Mouse (Mus musculus) spleen, postnatal 4 days (tissue): ENCODE measurements around the gene Dhrs7.

Source experiments
- DNase-seq, 2 experiments: peaks; one replicate each; pipeline ENCODE4 v3.0.0; 2022; ENCODE audit warnings: low spot score in 2 of 2

Dhrs7 gene

DNA sequence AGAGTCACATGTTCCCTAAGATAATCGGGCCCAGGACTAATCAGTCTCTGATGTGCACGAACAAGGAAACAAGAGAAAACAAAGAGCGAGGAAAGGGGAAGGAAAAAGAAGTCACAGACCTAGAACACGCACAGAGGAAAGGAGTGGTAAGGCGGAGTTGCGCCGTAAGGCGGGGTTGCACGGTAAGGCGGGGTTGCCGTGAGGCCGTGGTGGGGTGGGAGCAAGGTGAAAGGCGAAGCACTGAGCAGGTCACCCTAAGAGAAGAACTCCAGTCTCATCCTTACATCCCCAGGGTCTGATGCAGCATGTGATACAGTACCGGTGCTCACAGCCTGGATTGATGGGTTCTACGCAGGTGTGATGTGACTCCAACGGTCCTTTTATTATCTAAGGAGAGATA lies 8.9 kb downstream of the Dhrs7 start:
- no peak for DNase-seq

DNA sequence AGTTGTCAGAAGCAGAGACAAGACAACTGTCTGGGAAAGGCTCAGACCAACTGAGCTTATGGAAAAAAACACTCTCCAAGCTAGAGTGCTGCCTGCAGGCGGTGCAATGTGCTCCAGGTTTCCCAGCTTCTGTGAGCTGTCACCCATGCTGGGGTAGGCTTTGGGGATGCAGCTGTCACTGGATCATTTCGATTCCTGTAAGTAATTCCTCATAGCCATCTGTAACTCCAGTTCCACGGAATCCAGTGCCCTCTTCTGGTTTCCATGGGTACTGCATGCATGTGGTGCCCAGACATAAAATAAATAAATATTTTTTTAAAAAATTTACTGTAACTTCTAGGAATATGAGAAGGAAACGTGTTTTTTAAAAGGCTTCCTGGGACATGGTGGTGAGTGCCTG lies 10.0 kb downstream of the Dhrs7 start:
- DNase-seq, result peak; percentile 19 to 70

DNA sequence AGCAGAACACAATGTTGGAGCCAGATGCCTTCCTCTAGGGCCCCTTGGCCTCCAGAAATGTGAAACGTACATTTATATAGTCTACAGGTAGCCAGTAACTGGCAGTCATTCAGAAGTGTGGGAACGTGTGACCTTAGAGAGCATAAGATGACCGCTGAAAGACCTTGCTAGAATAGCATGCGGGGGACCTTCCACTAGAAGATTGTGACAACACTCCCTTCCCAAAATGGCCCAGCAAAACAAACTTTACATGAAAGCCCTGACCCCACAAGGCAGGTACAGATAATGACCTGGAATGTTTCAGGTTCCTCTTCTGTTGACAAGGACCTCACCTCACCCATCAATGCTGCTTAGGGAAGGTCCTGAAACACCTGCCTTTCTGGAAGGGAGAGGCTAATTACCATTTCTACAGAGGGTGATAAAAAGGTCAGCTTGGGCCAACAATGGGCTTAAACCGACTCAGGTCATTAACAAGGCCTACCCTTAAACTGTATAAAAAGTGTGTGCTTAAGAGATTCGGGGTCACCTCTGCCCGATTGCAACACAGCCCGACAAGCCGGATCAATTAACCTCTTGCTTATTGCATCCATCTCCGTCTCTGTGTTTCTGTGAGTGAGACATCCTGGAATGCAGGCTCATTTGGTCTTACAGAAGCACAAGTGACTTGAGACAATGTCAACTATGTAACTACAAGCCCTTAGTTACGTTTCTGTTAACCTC lies 14.9 kb downstream of the Dhrs7 start, which contains the start of gene Gm4756:
Gene Gm4756 (minus strand): TSS at position 51 of the 720 bp plus-strand sequence.
- DNase-seq, result no peak

DNA sequence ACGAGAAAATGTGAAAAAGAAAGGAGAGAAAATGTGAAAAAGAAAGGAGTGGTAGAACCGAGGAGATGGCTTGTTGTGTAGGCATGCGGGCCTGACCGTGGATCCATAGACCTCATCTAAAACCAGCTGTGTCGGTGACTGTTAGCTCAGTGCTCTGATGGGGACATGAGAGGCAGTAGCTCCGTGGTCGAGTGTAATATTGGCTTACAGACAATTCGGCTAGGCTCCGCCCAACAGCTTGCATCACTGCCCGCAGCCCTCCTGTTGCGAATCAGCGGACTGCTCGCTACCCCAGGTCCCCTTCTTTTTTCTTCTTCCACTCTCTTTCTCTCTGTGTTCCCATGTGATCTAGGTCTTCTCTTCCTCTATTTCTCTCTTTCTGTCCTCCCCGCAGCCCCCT lies 15.8 kb downstream of the Dhrs7 start:
- no peak for DNase-seq

DNA sequence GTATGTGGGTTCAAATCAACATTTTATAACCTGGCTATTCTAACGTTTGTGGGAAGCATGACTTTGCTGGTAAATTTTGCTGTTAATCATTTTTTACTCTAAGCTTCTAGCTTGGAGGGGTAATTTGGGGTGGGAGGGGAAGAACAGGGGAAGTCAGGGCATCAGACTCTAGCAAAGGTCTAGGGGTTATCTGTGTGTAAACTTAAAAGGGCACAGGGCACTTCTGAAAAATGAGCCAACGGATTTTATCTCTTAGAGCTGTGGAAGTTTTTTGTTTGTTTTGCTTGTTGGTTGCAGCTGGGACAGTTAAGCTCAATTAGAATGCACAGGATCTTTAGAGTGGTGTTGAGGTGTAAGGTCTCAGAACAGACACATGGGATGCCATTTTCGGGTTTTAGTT lies 26.7 kb downstream of the Dhrs7 start:
- DNase-seq, result no peak

DNA sequence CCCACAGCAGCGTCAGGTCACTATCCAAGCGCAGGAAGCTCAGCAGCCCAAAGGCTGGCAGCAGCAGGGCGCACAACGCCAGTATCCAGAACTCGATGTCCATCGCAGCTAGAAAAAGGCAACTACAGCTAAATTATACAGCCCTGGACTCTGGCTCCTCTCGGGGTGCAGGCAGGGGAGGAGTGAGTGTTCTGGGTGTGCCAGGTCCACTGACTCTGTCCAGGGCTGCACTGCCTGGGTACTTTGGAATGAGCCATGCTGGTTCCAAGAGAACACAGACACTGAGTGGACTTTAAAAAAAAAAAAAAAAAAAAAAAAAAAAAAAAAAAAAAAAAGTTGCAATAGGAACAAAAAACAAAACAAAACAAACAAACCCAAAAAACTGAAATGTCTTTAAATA lies 36.0 kb downstream of the Dhrs7 start:
- no peak for DNase-seq

DNA sequence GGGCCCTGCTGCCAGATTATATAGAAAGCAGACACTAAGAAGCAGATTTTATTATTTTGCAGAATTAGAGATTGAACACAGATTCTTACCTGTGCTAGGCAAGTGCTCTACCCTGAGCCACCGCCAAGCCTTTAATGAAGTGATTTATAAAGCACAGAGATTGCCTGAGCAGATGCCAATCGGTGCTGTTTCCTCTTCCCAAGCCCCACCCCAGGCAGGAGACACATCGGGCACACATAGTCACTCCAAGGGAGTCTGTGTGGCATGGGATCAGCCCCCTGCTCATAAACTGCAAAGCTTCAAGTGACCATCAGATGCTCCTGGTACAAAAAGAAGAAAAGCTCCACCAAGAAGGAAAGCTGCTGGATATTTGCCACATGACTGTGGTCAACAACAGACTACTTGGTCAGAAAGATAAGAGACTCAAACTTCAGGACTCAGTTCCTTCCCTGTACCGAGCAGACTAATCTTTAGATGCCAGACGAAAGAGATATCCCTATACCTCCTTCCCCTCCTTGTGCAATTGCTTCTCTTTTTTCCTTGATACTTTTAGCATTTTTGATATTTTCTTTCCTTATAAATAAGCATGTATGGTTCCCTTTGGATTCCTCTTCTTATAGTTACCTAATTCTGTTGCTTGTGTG lies 41.7 kb downstream of the Dhrs7 start:
- DNase-seq, result no peak

DNA sequence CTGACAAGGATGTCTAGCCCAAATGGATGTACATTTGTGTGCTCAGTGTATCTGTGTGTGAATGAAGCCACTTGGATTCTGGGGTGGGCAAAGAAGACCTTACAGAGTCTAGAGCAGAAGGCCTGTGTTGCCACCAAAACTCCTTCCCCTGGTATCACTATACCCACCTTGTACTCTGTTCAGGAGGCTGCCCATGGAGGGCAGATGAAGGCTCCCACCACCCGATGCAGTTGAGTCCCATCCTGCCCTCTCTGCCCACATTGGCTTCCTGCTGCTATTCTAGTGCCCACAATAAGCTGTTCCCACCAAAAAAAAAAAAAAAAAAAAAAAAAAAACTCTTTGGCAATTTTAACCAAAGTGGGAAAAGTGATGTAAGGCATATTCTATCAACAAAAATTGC lies 43.3 kb downstream of the Dhrs7 start:
- no peak for DNase-seq

DNA sequence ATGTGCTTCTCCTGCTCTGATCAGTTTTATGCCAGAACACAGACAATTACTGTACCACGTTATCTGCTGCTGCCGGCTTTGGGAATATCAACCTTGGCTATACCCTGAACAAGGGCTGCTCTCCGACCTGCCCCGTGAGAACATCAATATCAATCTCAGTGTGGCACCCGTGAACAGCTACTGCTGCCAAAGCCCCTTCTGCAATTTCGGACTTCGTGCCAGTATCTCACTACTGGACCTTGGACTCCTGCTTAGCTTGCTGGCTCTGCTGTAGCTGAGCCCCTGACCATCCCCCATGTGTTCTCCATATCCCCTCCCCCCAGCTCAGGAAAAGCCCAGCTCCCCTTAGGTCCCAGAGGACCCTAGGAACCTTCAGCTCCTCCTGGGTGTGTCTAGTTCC lies 43.9 kb downstream of the Dhrs7 start:
- DNase-seq, result no peak

DNA sequence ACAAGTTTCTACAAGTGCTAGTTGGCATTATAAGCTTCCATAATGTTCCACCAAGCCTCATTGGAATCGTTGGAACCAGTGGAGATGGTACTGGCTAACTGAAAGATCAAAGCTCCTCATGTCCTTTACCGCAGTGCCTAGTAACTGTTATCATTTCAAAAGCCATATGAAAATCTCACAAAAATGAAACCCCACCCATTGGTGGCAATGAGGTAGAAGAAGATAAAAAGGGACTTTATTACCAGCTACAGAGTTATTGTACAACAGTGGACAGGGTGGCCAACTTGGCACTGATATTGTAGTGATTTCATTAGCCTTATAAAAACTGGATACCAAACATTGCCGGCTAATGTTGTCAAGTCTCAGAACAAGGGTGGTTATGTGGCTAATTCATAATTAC lies 52.7 kb downstream of the Dhrs7 start:
- DNase-seq, result no peak
